Mouse (Mus musculus) monocyte, adult 5-6 weeks (primary cell): ENCODE measurements around the gene Vmn1r167. TPM values are rescaled to one million over a fixed set of nuclear protein-coding genes. Genes with fewer than 3 reads are reported as not detected.
"Not testable (repeated sequence)": the region's sequence is repeated elsewhere in the genome, so short reads cannot be mapped to it uniquely, and the experiment has no call there.

Experiments used
- ATAC-seq: fragments of 153-309, 156-312 bp; replicated peaks from 2 replicates; pipeline ENCODE4 v1.8.0; 2017; ENCODE audit warnings: mild to moderate bottlenecking; ENCODE audit not compliant: low TSS enrichment, insufficient number of reproducible peaks, severe bottlenecking, poor library complexity, low FRiP score
- total RNA-seq: library from RNA; stranded (forward); fragments of 200-1000, 200-491, 200-594 nt; gene quantifications from 3 replicates; pipeline ENCODE4 v1.2.3, GENCODE M21; 2017

The Vmn1r167 gene
- total RNA-seq = 0.32 TPM in 1 of 3 replicates, not detected in the others

DNA sequence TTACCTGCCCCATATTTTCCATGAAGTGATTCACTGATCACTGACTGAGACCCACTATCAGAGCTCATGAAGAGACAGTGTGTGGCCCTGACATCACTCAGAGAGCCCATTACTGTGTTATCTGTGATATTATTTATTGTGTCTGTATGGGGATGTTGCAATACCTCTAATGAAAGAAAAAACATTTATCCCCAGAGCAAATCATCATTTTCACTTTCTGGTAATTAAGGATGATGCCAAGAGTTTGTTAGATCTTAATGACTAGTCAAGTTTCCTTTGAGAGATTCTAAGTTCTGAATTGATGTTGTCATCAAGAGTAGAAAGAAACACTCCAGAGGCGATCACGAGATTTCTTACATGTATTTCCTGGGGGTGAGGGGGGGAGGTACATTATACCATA lies at the start of gene Vmn1r167:
TSS of gene Vmn1r167 (minus strand) at position 101 of the 400 bp plus-strand sequence.
- ATAC-seq = not testable (repeated sequence)

DNA sequence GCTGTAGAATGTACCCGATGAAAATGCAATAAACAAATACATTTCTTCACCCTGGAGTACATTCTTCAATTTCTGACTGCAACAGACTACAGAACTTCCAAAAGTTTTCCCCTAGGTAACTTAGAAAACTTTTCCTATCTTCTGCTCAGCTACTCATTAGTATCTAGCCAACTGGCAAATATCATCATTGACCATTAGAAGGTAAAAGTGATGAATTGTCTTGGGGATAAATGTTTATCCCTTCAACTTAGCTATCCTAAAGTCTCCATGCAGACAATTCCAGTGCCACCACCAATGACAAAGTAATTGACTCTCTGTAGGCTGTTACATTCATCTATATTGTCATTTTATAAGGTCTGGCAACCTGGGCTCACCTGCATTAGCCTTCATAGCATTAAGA lies 32.4 kb upstream of the Vmn1r167 start, which contains the start of gene Vmn1r168:
TSS of gene Vmn1r168 (plus strand) at position 301 of the 400 bp plus-strand sequence.
- not testable (repeated sequence) for ATAC-seq

DNA sequence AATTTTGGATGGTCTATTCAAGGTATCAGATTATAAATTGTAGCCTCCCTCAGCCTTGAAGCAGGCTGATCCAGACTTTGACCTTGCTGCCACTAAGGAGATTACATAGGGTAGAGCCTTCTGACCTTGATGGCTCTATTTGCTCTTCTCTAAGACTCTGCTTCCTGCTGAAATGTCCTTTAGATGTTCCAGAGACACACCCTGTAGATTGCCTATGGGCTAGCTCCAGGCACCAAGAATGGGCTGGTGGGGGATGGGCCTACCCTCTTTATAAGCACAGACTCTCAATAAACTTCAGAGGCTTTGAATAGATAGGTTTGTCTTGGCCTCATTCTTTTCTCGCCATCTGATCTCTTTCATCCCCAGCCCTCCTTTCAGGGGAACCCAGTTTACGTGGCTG lies 34.1 kb downstream of the Vmn1r167 start:
- ATAC-seq = not testable (repeated sequence)

DNA sequence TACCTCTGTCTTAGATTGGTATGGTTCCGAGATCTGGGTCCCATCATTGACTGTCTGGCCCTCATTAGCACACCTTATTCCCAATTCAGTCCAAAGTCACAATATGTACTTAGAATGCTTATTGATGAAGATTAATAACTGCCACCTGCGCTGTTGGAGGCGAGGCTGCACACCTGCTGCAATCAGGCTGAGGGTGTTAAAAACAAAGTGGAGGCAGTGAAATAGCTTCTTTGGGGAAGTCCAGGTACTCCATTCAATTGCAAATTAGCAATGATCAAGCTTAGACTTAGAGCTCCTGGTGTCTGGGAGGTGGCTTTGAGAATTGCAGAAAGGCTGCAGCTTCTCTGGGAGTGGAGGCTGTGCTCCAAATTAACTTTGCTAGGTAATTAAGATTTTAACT lies 36.2 kb downstream of the Vmn1r167 start:
- ATAC-seq = not testable (repeated sequence)

DNA sequence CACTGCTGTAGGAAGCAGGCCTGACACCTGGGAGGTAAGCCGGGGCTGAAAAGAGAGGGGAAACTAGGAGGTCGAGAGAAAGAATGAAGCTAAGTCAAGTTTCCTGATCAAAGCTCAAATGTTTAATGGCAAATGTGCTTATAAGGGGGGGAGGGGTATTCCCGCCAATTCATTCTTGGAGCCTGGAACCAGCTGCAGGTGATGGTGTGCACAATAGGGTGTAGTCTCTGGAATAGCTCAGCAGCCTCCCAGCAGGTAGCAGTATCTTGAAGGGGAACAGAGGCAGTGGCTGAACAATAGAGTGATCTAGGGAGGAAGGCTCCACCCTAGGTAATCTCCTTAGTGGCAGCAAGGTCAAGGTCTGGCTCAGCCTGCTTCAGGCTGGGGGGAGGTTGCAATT lies 36.8 kb downstream of the Vmn1r167 start:
- ATAC-seq = not testable (repeated sequence)

Other genes starting within 250 kb of the Vmn1r167 start
- not detected in 3 replicates for gene Gm6902, start 228.3 kb downstream of the Vmn1r167 start, total RNA-seq
- not detected in 3 replicates for gene Nlrp4e, start 206.0 kb downstream of the Vmn1r167 start, total RNA-seq
- not detected in 3 replicates for gene Nlrp5, start 121.3 kb downstream of the Vmn1r167 start, total RNA-seq
- gene Vmn1r168, start 32.5 kb upstream of the Vmn1r167 start, total RNA-seq = not detected in 3 replicates
- not detected in 3 replicates for gene Vmn1r169, start 68.3 kb upstream of the Vmn1r167 start, total RNA-seq
- not detected in 3 replicates for gene Vmn1r170, start 99.0 kb upstream of the Vmn1r167 start, total RNA-seq
- gene Vmn1r171, start 123.5 kb upstream of the Vmn1r167 start, total RNA-seq = 0.39 TPM in 1 of 3 replicates, not detected in the others
- gene Vmn1r172, start 151.1 kb upstream of the Vmn1r167 start, total RNA-seq = not detected in 3 replicates
- gene Vmn1r173, start 193.5 kb upstream of the Vmn1r167 start, total RNA-seq = not detected in 3 replicates
- gene Vmn1r174, start 245.1 kb upstream of the Vmn1r167 start, total RNA-seq = not detected in 3 replicates